In the genomic region with DNA sequence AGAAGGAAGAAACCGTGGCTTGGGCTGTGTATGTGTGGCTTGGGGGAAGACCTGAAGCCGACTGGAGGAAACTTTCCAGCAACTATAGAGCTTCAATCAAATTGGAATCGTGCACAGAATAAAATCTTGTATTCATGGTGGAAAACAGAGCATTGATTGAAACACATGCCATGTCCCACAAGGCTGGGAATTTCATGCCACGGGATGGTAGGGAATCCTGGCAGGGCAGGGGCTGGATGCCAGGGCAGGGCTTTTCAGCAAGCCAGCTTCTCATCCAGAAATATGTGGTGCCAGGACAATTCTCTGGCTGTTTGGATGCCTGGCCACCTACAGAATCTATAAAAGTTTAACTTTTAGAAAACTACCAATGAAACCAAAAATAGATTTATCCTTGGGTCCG, we compare ENCODE assay signal across 19 mouse cellular contexts.
DNase-seq lines count a peak whose midpoint lies in the region; ATAC-seq lines count a peak whose summit lies in the region.
"Had no signal": no experiment of that assay in that cellular context is flagged by ENCODE, and none has a peak within 500 bp of the region (broad histone marks: within the 10 kb centered on the region; RNA-seq: fewer than 3 reads in every experiment).

No protein-coding gene starts in this region.

- no peaks in the 10 kb centered on the region for H3K27me3 ChIP-seq in forebrain, embryonic 13.5 days
- 0 out of 2 replicates have a peak, but pooled peaks cover 3% of the 10 kb centered on the region for H3K27me3 ChIP-seq in forebrain, embryonic 12.5 days
- no peaks in the 10 kb centered on the region for H3K27me3 ChIP-seq in hindbrain, embryonic 15.5 days
- H3K27me3 ChIP-seq: limb, embryonic 13.5 days; liver, embryonic 15.5 days; stomach, embryonic 15.5 days had no signal

- H3K4me3 ChIP-seq in forebrain, embryonic 13.5 days, result no peak overlapping the region
- H3K4me3 ChIP-seq in forebrain, embryonic 12.5 days (replicated peaks), result no peak overlapping the region
- no peak overlapping the region for H3K4me3 ChIP-seq in hindbrain, embryonic 15.5 days
- H3K4me3 ChIP-seq: erythroblast, embryonic 14.5 days; heart, adult 2 months; limb, embryonic 13.5 days; liver, embryonic 15.5 days; stomach, embryonic 15.5 days had no signal

- no peak overlapping the region for H3K9ac ChIP-seq in forebrain, embryonic 13.5 days
- H3K9ac ChIP-seq in forebrain, embryonic 12.5 days, result no peak overlapping the region
- no peak overlapping the region for H3K9ac ChIP-seq in hindbrain, embryonic 15.5 days
- H3K9ac ChIP-seq: limb, embryonic 13.5 days; liver, embryonic 15.5 days; stomach, embryonic 15.5 days had no signal

- H3K27ac ChIP-seq in forebrain, embryonic 13.5 days, result peak overlapping the region; percentile 80; the same call in 1 of the 2 replicates
- H3K27ac ChIP-seq in forebrain, embryonic 12.5 days, result no peak overlapping the region
- H3K27ac ChIP-seq in hindbrain, embryonic 15.5 days (replicated peaks), result no peak overlapping the region
- H3K27ac ChIP-seq: heart, adult 2 months; limb, embryonic 13.5 days; liver, embryonic 15.5 days; stomach, embryonic 15.5 days had no signal

- H3K4me2 ChIP-seq in forebrain, embryonic 13.5 days, result no peak overlapping the region
- no peak overlapping the region for H3K4me2 ChIP-seq in forebrain, embryonic 12.5 days
- no peak overlapping the region for H3K4me2 ChIP-seq in hindbrain, embryonic 15.5 days
- H3K4me2 ChIP-seq: limb, embryonic 13.5 days; liver, embryonic 15.5 days; stomach, embryonic 15.5 days had no signal

- ATAC-seq in forebrain, embryonic 13.5 days, result peak; percentile 20; the same call in 1 of the 2 replicates
- ATAC-seq in forebrain, embryonic 12.5 days (ENCODE audit: low FRiP score), result no peak
- peak; percentile 36; the same call in 1 of the 2 replicates for ATAC-seq in hindbrain, embryonic 15.5 days (ENCODE audit: low FRiP score, low read depth)
- ATAC-seq: inflammation-experienced regulatory T-cells, adult 6 months had no signal

- no peaks in the 10 kb centered on the region for H3K36me3 ChIP-seq in forebrain, embryonic 13.5 days (ENCODE audit: poor library complexity, severe bottlenecking)
- H3K36me3 ChIP-seq in forebrain, embryonic 12.5 days (replicated peaks), result no peaks in the 10 kb centered on the region
- H3K36me3 ChIP-seq in hindbrain, embryonic 15.5 days, result no peaks in the 10 kb centered on the region
- H3K36me3 ChIP-seq: liver, embryonic 15.5 days; stomach, embryonic 15.5 days had no signal

- no peaks in the 10 kb centered on the region for H3K9me3 ChIP-seq in forebrain, embryonic 13.5 days (replicated peaks)
- no peaks in the 10 kb centered on the region for H3K9me3 ChIP-seq in forebrain, embryonic 12.5 days
- H3K9me3 ChIP-seq in hindbrain, embryonic 15.5 days, result no peaks in the 10 kb centered on the region
- H3K9me3 ChIP-seq: G1E; limb, embryonic 13.5 days; liver, embryonic 15.5 days; stomach, embryonic 15.5 days had no signal

- WGBS in forebrain, embryonic 13.5 days, result 67% methylated on average over 5 of the region's 5 CpGs
- WGBS in forebrain, embryonic 12.5 days, result 83% methylated on average over 5 of the region's 5 CpGs
- WGBS in hindbrain, embryonic 15.5 days, result 58% methylated on average over 5 of the region's 5 CpGs

- peaks cover 40% of the 10 kb centered on the region for H3K4me1 ChIP-seq in forebrain, embryonic 13.5 days
- H3K4me1 ChIP-seq in forebrain, embryonic 12.5 days, result peaks cover 53% of the 10 kb centered on the region
- peaks cover 35% of the 10 kb centered on the region for H3K4me1 ChIP-seq in hindbrain, embryonic 15.5 days (replicated peaks)
- H3K4me1 ChIP-seq: liver, embryonic 15.5 days; stomach, embryonic 15.5 days had no signal

- peak; percentile 33 for DNase-seq in brain, adult 2 months (ENCODE audit: low read depth, low spot score)
- DNase-seq in cerebellum, postnatal 25 days, result peak; percentile 62 to 78
- no peak for DNase-seq in spleen, postnatal 4 days (ENCODE audit: low spot score in 2 of 2)
- no peak for DNase-seq in B cell, adult 2 months
- no peak for DNase-seq in adrenal gland, postnatal 25 days
- DNase-seq: adrenal gland, adult 8-10 months; embryo, embryonic 11 days; heart, adult 2 months; kidney, adult 9 months; lung, postnatal 14 days had no signal

Comparison
In these comparisons a context has a peak if more than half of its experiments do, and no peak if none do; other contexts are left out.
1. DNase-seq: peak in brain, adult 2 months (single experiment) and cerebellum, postnatal 25 days (2 of 2); none in spleen, postnatal 4 days (0 of 2), B cell, adult 2 months (0 of 2) and adrenal gland, postnatal 25 days (single experiment).